Mouse (Mus musculus) ovary, adult 18-20 months (tissue): Measurements from ENCODE around the gene Dcxr.
"Not testable (repeated sequence)": the region's sequence is repeated elsewhere in the genome, so short reads cannot be mapped to it uniquely, and the experiment has no call there.

Experiments used
- DNase-seq: peaks from one replicate; pipeline ENCODE4 v3.0.0; 2022; ENCODE audit warnings: low spot score, mixed read lengths

Dcxr gene

DNA sequence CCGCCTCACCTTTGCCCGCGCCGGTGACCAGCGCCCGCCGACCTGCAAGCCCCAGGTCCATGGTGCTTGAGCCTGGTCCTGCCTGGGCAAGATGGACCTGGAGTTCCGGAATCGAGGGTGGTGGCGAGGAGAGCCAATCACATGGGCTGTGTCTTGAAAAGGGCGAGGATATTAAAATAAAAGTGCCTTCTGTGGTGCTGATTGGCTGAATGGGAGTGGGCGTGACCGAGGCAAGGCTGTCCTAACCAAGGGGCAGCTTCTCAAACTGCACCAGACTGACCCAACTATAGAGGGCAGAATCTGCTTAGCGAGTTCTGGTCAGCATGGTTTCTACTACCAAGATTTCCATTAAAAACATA, at the start of gene Dcxr:
Dcxr (minus strand) TSS at position 113 of the 359 bp plus-strand sequence.
- DNase-seq = peak; percentile 89

DNA sequence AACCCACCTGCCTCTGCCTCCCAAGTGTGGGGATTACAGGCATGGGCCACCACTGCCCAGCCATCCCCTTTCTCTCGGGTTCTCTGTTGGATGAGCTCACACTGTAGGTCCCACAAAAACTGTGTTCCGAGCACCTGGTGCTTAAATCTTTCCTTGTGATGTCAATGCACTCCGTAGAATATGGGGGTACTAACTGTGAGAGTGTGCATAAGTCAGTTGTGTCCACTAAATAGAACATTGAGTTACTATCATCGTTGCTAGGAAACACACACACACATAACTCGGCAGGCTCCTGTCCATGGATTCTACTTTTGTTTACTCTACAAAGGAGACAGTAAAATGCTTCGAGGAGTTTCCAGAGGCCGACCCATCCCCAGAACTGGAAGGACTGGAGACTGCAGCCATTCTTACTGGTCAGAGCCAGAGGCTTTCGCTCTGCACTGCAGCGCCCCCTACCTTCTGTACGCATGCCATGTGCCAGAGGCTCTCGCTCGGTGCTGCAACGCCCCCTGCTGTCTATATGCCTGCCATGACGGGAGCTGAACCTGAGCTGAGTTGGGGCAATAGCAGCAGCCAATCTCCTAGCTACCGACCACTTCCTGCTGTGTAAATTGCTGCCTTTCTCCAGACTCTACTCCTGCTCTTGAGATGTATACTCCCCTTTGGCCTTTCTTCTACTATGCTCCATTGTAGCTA, 48.8 kb upstream of the Dcxr start:
- peak; percentile 80 for DNase-seq

DNA sequence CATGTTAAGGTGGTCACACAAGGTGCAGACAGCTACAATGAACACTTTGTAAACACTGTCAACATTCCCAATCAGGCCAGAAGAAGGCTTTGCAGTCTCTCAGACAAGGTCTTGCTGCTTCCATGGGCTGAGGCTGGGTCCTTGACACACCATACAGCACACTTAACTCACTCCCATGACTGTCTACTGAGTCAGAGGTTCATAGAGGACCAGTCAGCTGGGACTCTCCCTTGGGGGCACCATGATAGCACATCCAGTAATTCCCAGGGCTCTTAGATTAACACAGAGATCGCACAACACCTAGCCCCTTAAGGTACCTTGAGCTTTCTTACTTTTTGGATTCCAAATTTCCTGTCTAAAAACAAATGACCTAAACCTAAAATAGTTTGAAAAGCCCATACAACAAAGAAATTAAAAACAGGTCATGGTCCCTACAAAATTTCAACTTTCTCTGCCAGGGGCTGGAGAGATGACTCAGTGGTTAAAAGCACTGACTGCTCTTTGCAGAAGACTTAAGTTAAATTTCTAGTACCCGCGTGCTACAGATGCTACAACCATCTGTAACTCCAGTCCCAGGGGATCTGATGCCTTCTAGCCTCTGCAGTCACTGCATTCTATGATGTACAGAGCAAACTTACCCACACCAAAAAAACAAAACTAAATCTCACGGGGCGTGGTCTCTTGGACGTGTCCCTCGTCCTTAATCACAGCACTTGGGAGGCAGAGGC, 46.5 kb upstream of the Dcxr start:
- DNase-seq = no peak

DNA sequence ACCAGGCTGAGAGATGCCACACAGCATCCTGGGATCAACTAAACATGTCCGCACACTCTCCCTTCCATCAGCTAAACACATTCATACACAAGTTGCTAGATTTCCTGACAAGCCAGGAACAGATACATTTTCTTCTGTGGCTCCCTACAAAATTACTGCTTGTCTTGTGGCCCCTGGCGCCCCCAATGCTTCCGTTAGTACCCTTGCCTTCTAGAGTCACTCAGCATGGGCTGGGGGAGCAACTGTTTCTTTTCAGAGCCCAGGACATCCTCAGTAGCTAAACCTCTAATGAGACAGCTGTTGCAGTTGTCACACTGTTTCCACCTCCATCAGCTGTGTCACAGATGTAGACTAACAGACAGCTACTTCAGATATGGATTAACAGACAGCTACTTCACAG, 45.7 kb upstream of the Dcxr start:
- DNase-seq = no peak

DNA sequence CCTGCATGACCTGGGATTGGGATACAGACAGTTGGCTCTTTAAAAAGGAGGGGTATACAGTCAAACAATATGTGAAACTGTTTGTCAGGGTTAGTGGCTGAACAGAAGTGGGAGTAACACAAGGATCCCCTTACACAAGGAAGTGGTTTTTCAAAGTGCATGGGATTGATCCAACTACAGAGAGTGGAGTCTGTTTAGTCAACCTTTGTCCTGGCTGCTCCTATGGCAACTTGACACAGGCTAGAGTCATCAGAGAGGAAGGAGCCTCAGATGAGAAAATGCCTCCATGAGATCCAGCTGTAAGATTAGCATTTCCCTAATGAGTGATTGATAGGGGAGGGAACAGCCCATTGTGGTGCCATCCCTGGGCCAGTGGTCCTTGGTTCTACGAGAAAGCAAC, 41.1 kb upstream of the Dcxr start:
- DNase-seq = no peak

DNA sequence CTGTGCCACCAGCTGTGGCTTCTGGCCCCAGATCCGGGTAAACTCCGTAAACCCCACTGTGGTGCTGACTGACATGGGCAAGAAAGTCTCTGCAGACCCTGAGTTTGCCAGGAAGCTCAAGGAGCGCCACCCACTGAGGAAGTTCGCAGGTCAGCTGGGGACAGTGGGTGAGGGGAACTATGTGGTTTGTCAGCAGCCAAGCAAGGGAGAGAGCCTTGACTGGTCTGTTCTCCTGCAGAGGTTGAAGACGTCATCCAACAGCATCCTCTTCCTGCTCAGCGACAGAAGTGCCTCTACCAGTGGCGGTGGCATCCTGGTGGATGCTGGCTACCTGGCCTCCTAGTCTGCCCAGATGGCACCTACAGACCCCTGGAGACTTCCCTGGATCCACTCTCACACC, 39.9 kb upstream of the Dcxr start:
- not testable (repeated sequence) for DNase-seq

DNA sequence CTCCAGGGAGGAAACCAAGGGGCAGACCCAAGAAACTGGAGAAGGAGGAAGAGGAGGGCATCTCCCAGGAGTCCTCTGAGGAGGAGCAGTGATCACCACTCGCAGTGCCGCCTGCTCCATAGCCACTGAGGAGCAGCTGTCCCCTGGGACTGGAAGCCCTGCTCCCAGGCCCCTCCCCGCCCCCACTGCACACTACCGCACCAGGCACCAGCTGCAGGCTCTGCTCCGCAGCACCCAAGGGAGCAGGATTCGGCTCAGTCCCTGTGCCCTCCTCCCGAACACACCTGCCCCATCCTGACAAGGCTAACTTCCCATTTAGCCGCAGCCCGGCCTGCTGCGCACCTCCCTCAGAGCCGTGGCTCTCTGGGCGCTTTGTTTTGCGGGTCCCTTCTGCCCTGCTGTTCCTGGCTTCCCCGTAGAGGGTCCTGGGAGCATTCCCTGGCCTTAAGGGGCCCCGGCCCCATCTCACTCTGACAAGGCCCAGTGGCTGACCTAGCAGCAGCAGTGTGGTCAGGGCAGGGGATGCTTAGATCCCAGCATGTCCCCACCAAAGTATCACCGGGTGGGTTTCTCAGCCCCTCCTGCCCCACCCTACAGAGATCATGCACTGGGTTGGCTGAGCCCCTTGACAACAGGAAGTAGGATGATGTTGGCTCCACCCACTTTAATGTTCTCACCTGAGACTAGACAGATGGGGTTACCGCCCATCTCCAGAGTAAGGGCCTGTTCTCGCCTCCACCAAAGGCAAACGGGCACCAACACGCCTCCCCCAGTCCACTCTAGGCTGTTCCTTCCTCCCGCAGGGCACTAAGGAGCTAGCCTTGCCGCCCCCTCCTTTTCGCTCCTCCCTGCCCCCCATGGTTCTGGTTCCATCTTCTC, 36.3 kb upstream of the Dcxr start:
- DNase-seq = not testable (repeated sequence)

DNA sequence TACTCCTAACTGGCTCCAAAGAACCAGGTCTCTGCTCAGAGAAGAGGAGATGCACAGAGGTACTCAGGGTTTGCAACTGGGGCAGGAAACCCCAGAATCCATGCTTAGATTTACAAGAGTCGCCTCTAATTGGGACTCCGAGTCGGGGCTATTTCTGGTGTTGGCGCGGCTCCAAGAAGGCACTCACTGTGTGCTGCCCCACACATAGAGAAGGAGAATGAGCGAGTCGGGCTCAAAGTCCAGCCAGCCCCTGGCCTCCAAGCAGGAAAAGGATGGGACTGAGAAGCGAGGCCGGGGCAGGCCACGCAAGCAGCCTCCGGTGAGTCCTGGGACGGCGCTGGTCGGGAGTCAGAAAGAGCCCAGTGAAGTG, 35.6 kb upstream of the Dcxr start, which contains the start of gene Hmga1b:
Hmga1b (plus strand) TSS at position 123 of the 370 bp plus-strand sequence.
- not testable (repeated sequence) for DNase-seq

DNA sequence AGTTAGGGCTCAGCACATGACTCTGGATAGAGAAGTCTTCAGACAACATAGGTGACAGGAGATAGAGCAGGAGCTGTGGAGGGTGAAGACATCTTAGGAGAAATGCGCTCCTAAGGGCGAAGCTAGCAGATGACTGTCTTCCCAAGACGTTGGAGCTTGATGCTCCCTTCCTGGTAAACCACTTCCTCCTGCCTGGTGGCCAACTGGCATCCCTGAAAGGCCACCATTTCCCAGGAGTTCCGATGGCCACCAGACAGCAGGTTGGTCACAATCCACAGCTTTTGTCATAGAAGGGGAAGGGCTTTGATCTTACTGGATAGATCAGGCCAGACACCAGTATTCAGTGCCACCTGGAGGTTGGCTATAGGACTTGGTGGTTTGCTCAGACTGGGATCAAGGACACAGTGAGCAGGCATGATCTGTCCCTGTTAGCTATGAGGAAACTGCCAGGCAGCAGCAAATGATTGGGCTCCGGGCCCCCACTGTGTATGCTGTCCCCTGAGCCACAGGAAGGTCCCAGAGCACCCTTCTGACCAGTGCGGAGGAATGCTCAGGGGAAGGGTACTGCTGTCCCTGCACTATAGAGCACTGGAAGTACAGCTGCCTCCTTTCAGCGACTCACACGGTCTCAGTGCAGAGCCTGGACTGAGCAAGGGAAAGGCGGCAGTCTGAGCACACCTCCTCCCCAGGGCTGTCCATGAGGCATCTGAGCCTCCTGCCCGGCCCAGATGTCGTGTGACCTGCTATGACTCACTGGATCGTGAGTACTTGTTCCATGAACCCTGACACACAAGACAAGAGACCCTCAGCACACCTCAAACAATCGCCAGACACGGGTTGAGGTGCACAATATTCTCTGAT, 35.0 kb upstream of the Dcxr start:
- DNase-seq = no peak

DNA sequence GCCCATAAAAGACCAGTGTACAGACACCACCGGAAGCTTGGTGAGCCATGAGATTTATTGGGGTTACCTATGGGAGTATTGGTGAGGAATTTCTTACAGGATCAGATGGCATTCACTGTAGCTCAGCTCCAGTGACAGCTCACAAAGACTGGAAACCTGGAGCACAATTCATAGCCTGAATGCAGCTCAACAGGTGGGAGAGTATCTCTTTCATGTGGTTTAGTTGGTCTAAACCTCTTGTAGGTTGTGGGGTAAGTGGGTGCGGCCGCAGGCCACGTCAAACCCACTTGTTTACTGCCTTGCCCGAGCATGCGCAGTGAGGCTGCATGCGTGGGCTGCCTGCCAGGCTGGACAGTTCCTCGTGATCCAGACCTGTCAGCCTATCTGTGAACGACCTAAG, 33.2 kb upstream of the Dcxr start:
- no peak for DNase-seq

DNA sequence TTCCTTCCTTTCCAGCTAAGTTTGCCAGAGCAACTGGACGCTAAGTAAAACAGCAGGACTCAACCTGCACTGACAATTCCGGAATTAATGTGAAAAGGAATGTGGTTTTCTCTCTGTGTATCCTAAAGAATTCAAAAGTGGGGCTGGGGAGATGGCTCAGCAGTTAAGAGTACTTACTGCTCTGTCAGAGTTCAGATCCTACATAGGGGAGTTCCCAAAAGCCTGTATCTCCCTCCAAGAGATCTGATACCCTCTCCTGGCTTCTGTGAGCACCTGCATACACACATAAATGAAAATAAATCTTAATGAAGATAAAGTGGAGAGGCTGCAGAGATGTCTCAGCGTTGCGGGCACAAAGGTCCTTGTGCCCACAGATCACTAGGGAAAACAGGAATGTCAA, 24.5 kb upstream of the Dcxr start:
- no peak for DNase-seq

DNA sequence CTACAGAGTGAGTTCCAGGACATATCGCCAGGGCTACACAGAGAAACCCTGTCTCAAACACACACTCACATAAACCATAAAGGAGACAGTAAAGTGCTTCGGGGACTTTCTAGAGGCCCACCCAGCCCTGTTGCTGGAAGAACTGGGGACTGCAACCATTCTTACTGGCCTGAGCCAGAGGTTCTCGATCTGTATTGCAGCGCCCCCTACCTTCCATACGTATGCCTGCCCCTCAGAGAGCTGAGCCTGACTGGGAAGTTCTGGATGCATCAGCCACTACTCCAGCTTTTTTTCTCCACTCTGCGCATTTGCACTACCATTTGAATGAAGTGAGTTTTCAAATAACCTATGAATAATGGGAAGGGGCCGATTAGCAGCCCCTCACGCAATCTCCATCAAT, 22.3 kb upstream of the Dcxr start:
- DNase-seq = no peak

DNA sequence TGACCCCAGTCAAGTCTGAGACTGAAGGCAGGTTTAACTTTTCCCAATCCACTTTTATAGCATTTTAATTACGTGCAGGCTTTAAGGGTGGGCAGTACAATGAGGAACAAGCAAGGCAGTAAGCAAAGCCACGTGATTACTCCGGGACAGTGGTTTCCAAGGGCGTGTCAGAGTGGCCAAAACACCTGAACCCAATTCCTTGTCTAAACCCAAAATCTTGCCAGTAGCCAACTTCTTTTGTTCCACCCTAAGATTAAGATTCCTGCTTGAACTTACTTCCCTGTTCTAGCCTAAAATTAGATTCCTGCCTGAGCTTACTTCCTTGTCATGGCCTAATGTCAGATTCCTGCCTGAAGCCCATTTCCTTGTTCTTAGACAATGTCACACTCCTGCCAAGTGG, 20.9 kb upstream of the Dcxr start:
- DNase-seq = no peak

DNA sequence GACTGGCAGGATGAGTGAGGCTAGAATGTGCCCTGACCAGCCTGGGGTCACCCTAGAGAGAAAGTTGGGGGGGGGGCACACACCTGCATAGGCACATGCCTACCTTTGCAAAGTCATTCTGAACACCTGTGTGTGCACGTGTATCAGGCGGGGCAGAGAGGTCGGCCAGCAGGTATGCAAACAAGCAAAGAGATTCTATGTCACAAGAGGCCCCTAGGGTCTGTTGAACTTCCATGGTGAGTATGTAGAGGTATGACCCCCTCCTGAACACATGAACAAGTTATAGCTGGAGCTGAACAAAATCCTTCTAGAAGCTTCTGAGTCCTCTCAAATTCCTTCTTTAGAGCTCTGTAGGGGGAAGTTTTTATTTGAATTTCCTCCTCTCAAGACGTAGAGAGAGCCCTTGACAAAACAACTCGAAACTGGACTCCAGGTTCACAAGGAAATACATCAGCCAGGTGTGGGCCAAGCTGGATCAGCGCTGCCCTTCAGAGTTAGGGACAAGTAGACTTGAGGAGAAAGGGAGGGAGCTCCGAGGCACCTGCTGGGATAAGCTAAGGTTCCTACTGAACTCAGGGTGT, 17.1 kb upstream of the Dcxr start:
- no peak for DNase-seq

DNA sequence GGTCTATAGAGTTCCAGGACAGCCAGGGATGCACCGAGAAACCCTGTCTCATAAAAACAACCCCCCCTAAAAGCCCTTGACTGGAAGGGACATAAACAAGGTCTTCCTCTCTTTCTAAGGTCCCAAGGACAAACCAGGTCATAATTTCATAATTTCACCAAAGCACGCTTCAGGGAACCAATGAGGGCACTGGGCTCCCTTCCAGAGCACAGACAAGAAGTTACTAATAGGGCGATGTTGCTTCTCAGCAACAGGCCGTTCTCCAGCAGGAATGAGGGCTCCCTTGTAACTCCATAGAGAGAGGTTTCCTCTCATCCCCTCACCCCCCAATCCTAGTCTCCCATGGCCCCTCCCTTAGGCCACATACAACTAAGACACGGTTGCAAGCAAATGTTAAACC, 13.9 kb upstream of the Dcxr start:
- DNase-seq = no peak

DNA sequence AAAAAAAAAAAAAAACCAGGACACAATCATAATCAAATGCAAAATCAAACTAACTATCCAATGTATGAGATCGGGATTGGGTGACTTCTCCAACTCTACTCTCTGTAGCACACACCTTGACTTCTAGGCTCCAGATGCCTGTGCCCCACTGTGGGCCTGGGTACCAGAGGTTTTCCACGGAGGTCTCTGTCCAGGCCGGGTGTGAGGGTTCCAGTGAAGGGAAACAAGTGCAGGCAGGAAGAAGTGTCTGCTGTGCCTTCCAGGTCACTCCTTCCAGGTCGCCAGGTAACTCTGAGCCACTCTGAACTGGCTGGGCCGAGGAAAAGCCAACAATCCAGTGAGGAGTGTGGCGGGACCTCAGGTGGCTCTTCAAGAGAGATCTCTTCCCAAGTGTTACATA, 9.3 kb upstream of the Dcxr start:
- DNase-seq = no peak

DNA sequence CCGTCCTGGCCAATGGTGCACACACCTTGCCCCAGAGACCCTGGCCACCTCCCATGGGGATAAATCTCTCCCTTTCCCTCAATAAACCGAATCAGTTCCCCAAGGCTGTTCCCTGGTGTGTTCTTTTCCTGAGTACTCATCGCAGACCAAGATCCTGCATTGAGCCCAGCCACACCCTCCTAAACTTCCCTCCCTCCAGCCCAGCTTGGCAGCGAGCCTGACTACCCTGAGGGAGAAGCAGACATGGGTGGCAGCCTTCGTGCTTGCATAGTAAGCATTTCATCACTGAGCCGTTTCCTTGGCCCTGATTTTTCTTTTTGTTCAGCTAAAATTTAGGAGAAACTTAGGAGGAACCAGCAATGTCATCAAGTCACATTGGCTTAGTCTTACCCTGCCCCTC, 6.4 kb upstream of the Dcxr start:
- peak; percentile 57 for DNase-seq

DNA sequence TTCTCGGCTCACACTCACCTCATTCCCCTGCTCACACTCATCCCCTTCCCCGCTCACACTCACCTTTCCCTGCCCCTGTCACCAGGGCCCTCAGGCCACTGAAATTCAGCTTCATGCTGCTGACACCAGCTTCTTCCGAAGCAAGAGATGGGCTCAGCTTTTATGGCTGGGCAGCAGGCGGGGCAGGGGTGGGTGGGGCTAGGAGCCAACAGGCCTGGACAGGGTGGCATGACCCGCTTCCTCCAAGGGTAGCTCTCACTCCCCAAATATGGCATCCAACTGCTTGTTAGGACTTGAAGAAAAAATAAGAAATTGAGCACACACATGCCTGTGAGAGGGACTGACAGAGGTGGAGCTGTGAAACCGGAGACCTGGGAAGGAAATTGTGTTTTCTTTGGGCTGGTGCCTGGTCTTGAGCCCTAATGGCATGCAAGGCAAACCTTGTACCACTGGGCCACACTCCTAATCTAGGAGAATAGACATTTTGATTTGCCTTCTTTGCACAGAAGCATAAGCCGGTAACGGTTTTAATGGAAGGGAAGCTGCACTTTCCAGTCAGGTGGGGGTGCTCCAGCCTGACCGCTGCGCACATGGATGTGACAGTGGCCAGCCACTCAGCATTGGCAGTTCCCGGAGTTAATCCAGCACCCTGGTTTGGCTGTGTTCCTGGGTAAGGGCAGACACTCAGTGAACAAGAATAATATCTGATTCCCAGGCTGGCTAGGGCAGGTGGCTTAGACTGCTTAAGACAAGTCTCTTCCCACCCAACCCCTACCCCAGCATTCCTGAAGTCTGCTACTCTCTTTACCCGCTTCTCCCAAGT, 5.0 kb upstream of the Dcxr start, which contains the start of gene Cbr2:
Cbr2 (minus strand) TSS at position 257 of the 823 bp plus-strand sequence.
- no peak for DNase-seq

DNA sequence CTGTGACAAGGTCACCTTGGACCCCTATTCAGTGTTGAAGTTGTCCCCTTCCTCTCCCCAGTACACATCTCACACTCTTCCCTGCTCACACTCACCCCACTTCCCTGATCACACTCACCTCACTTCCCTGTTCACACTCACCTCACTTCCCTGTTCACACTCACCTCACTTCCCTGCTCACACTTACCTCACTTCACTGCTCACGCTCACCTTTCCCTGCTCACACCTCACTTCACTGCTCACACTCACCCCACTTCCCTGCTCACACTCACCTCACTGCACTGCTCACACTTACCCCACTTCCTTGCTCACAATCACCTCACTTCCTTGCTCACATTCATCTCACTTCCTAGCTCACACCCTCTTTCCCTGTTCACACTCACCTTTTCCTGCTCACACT, 4.3 kb upstream of the Dcxr start:
- DNase-seq = no peak

DNA sequence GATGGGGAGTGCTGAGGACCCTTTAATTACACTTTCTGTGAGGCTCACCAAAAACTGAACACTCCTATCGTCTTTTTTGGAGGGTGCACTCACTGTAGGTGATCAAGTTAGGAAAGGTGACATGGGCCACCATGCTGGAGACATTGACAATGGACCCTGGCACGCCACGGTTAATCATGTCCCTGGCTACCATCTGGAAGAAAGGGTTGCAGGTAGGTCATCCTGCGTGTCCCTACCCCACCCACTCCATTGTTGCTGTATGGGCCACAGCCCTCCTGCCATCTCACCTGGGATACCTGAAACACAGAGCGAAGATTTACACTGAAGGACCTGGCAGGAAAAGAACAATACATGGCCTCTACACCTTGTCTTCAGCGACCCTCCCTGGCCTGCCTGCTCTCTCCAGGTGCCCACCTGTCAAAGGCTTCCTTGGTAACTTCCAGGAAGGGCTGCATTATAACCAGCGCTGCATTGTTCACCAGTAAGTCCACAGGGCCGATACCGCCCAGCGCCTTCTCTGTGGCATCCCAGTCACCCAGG, 3.3 kb upstream of the Dcxr start:
- DNase-seq = no peak
